Mouse (Mus musculus) fibroblast of lung, adult 2 months (primary cell): ENCODE data around the gene Bbc3.
A peak's percentile ranks its signal among the peaks of the same experiment; 100 is the strongest.
"Not testable (repeated sequence)": the region's sequence is repeated elsewhere in the genome, so short reads cannot be mapped to it uniquely, and the experiment has no call there.

ENCODE experiments used
- DNase-seq: peaks from one replicate; pipeline ENCODE4 v3.0.0-alpha.2; 2011; ENCODE audit warnings: low read depth

The Bbc3 gene

DNA sequence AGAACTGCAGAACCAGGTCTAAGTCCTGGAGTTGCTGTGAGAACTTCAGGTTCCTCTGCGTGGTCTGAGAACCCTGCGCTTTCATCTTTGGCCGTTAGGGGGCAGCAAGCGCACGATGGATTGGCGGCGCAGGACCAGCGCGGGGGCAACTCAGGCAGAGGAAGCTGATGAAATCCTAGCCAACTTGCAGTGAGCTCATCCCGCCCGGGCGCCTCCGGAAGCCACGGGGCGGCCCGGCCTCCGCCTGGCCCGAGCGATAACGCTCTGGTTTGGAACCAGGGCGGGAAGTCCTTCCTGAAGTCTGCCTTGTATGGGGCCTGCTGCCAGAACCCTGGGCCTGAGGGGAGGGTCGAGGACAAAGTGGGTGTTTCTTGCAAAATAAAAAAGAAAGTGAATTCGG is 13.4 kb upstream of the Bbc3 start:
- peak; percentile 92 for DNase-seq

- peak; percentile 73 for DNase-seq
Observed at GRCm38 (mm10) chr7:16295321-16295900, 12.8 kb upstream of the Bbc3 start.

DNA sequence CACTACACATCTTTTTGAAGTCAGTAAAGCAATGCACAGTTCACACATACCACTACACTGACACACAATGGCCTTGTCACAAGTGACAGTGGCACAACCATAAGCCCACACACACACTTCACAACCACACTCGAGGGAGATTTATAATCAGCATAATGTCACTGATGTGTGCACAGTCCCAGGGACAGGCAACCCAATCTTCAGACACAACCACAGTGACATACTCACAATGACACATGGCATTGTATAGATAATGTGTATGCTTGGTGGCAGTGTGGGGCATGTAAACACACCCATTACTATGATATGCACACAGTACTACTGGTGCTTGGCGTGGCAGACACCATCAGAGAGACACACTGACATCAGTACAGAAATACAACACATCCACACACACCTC is 12.0 kb upstream of the Bbc3 start:
- no peak for DNase-seq

DNA sequence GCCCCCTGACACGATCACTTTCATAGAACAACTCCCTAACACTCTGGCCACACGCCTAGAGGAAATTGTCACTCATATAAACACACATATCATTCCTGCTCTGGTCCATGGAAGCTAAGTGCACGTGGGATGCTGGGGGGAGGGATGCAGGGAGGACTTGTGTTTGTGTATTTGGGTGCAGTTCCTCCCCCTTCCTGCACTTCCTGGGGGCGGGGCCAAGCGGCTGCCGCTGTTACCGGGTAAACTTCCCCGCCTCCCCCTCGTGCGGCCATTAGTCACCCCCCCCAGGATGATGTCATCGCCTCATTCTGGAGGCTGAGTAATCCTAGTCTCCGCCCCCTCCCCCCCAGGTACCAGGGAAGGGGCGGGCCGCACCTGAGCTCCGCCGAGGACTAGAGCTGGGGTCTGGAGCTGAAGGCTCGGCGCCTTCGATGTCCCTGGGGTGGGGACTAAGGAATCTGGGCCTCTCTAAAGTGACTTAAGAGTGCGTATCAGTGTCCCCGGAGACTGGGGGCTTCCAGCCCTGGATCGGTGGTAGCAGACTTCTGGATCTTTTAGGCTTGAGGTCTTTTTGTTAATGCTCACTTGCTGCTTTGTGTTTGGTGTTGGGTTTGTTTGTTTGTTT is 11.3 kb upstream of the Bbc3 start:
- DNase-seq = peak; percentile 82

DNA sequence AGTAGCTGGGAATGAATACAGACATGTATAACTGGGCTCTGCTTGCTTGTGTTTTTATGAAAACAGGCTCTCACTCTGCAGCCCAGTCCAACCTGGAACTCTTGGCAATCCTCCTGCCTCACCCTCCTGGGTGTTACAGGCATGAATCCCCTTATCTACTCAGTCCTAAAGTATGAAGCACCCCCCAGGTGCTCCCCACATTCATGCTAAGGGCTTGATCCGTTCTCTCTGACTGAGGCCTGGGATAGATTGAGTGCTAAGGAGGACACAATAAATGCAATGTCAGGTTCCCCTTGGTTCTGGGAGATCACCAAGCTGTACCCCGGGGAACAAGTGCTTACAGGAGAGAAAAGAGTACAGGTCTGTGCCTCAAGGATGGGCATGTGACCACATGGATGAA is 10.6 kb upstream of the Bbc3 start:
- no peak for DNase-seq

GRCm38 (mm10) chr7:16298927-16299326 is 9.3 kb upstream of the Bbc3 start:
- DNase-seq = no peak

GRCm38 (mm10) chr7:16299419-16300035 is 8.7 kb upstream of the Bbc3 start:
- DNase-seq = peak; percentile 72

GRCm38 (mm10) chr7:16307141-16307540 is 1.1 kb upstream of the Bbc3 start:
- not testable (repeated sequence) for DNase-seq

DNA sequence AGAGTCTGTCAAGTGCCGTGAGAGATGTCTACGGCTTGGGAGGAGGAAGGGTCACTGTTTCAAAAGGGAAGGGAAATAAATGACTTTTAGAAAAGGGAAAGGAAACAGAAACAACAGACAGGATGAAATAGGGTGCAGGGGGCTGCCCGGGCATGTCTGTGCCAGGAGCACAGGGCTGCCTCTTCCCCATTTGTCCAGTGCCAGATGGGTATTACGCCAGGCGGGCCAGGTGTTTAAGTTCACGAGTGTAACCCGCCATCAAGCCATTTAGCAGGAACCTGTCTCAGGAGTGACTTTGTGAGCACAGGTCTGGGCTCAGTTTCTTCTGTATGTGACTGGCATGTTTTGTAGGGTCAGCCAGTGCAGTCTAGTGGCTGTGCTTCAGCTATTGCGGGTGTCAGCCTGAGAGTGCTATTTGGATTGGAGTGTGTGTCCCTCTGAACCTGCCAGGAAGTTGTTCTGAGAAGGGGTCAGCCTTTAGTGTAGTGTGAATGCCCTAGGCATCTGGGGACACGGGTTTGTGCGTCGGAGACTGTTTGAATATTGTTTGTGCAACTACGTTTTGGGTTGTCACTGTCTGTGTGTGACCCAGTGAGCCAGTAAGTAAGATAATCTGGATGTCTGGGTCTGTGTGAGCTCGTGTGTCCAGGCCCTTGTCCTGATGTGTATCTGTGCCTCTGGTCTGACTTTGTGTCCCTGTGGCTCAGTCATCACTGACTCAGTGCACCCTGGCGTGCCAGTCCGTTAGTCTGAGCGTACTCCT is 543 bp downstream of the Bbc3 start:
- DNase-seq = no peak

- DNase-seq = no peak
Observed at GRCm38 (mm10) chr7:16309318-16310019, 1.3 kb downstream of the Bbc3 start.

DNA sequence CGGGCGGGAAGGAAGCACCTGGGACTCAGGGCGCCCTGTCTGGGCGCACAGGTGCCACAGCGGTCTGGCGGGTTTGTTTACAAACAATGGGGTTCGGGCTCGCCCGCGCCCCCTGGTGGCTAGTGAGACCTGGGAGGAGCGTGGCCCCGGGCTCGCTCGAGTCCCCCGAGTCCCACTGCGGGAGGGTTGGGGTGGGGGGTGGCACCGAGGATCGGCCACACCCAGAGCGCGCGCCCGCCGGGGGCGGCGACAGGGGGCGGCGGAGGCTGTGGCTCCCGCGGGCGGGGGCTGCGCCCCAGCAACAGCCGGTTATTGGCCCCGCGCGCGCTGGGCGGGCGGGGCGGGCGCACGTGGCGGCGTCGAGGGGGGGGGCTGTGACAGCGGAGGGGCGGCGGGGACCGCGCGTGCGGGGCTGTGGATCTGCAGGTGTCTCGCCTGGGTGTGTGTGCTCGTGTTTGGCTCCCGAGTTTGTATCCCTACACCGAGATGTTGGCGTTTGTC is 1.9 kb downstream of the Bbc3 start:
- no peak for DNase-seq

- DNase-seq = no peak
Observed at GRCm38 (mm10) chr7:16310521-16311452, 2.6 kb downstream of the Bbc3 start.

DNA sequence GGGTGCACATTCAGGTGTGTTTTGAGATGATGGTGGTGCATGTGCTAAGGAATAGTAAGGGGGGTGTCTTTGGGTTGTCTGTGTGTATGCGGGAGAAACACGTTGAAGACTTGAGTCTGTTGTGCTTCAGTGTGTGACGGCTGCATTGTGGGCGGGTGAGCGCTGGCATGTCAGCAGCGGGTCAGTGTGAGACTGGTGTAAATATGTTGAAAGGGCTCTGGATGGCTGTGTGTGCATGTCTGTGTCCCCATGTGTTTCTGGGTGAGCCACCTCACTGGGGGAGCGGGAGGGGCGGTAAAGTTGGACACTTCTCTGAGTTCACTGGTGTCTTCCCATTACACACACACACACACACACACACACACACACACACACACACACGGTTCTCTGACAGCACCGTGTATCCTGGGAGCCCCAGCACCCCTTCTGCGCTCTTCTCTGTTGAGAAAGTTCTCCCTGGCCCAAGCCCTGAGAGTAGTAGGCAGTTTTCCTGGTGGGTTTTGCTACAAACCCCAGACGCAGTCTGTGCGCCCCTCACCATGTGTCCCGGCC is 3.3 kb downstream of the Bbc3 start:
- no peak for DNase-seq

GRCm38 (mm10) chr7:16312011-16312671 is 3.9 kb downstream of the Bbc3 start:
- no peak for DNase-seq

GRCm38 (mm10) chr7:16312672-16313311 is 4.6 kb downstream of the Bbc3 start:
- DNase-seq = no peak

- DNase-seq = no peak
Observed at GRCm38 (mm10) chr7:16313481-16314220, 5.5 kb downstream of the Bbc3 start.

- DNase-seq = no peak
Observed at GRCm38 (mm10) chr7:16314221-16314775, 6.1 kb downstream of the Bbc3 start.

- DNase-seq = no peak
Observed at GRCm38 (mm10) chr7:16315222-16315759, 7.1 kb downstream of the Bbc3 start.
